ENCODE assay signal across 11 mouse cellular contexts in genomic region chr12:9304146-9304545, GRCm38 (mm10).
DNase-seq lines count a peak whose midpoint lies in the region; ATAC-seq and TF ChIP-seq lines count a peak whose summit lies in the region.
"Had no signal": no experiment of that assay in that cellular context is flagged by ENCODE, and none has a peak within 500 bp of the region (broad histone marks: within the 10 kb centered on the region; RNA-seq: fewer than 3 reads in every experiment).

No protein-coding gene starts in this region.

- 76% methylated on average over 2 of the region's 2 CpGs for WGBS in midbrain, postnatal 0 days

- no peaks in the 10 kb centered on the region for H3K9me3 ChIP-seq in midbrain, postnatal 0 days (ENCODE audit: low read length)
- H3K9me3 ChIP-seq: liver, embryonic 15.5 days had no signal

- H3ac ChIP-seq in myocyte (ENCODE audit: control insufficient read depth, insufficient read length), result no peak overlapping the region

- no peaks in the 10 kb centered on the region for H3K36me3 ChIP-seq in myocyte (ENCODE audit: control insufficient read depth, insufficient read depth)
- H3K36me3 ChIP-seq in midbrain, postnatal 0 days (ENCODE audit: insufficient read depth, low read length), result no peaks in the 10 kb centered on the region
- H3K36me3 ChIP-seq: liver, embryonic 15.5 days had no signal

- intact Hi-C loops in left cerebral cortex, adult 2 months (cut with DNase I), result no loop called here
- intact Hi-C loops in left cerebral cortex, postnatal 10 days (cut with DNase I), result no loop called here

- no peak for TF ChIP-seq CTCF in left cerebral cortex, adult 2 months (IDR thresholded peaks at IDR 0.05)
- TF ChIP-seq CTCF in midbrain, postnatal 0 days (IDR thresholded peaks at IDR 0.05), result no peak

- no peaks in the 10 kb centered on the region for H3K4me1 ChIP-seq in midbrain, postnatal 0 days (ENCODE audit: insufficient read depth, low read length)
- H3K4me1 ChIP-seq: liver, embryonic 15.5 days had no signal

- H3K4me2 ChIP-seq in myocyte (ENCODE audit: low read depth), result peak overlapping the region; percentile 18
- no peak overlapping the region for H3K4me2 ChIP-seq in midbrain, postnatal 0 days (ENCODE audit: low read depth, low read length, poor library complexity, severe bottlenecking)
- H3K4me2 ChIP-seq: liver, embryonic 15.5 days had no signal

- no peak overlapping the region for H3K27ac ChIP-seq in left cerebral cortex, adult 2 months
- H3K27ac ChIP-seq in midbrain, postnatal 0 days (ENCODE audit: low read depth, low read length), result no peak overlapping the region
- H3K27ac ChIP-seq: liver, embryonic 15.5 days had no signal

- no peaks in the 10 kb centered on the region for H3K27me3 ChIP-seq in myocyte (ENCODE audit: control insufficient read depth, insufficient read depth, insufficient read length)
- no peaks in the 10 kb centered on the region for H3K27me3 ChIP-seq in midbrain, postnatal 0 days (ENCODE audit: insufficient read depth, low read length)
- H3K27me3 ChIP-seq: liver, embryonic 15.5 days had no signal

- H3K4me3 ChIP-seq in left cerebral cortex, adult 2 months, result no peak overlapping the region
- no peak overlapping the region for H3K4me3 ChIP-seq in myocyte
- no peak overlapping the region for H3K4me3 ChIP-seq in midbrain, postnatal 0 days (ENCODE audit: low read depth, low read length)
- H3K4me3 ChIP-seq: liver, embryonic 15.5 days had no signal

- peak; percentile 10 to 15 for DNase-seq in left cerebral cortex, adult 2 months (ENCODE audit: extremely low spot score in 1 of 2, low spot score in 2 of 2)
- no peak for DNase-seq in left cerebral cortex, postnatal 10 days (ENCODE audit: extremely low spot score in 1 of 2, low spot score in 2 of 2)
- peak; percentile 84 for DNase-seq in adrenal gland, adult 8-10 months
- peak; percentile 72 for DNase-seq in gonadal fat pad, adult 2 months (ENCODE audit: low read depth)
- DNase-seq in thymus, postnatal 36 days, result no peak
- no peak for DNase-seq in midbrain, postnatal 0 days (ENCODE audit: low spot score)
- DNase-seq in T-cell, adult 2 months (ENCODE audit: low spot score), result no peak
- DNase-seq: cerebellum, adult 11 months; forebrain, postnatal 0 days had no signal

- H3K79me2 ChIP-seq in myocyte (ENCODE audit: control insufficient read depth, insufficient read depth), result no peaks in the 10 kb centered on the region

- ATAC-seq in midbrain, postnatal 0 days (ENCODE audit: low FRiP score), result no peak
- ATAC-seq: forebrain, postnatal 0 days had no signal

- H3K9ac ChIP-seq in midbrain, postnatal 0 days (replicated peaks; ENCODE audit: low read length, poor library complexity, severe bottlenecking), result no peak overlapping the region
- H3K9ac ChIP-seq: forebrain, postnatal 0 days; liver, embryonic 15.5 days had no signal

- TF ChIP-seq POLR2A in myocyte (IDR thresholded peaks at IDR 0.05; ENCODE audit: insufficient read length, low read depth), result no peak

TF ChIP-seq in myocyte, 11 proteins besides CTCF, POLR2A, EP300 and RAD21:
- TF ChIP-seq USF1 (IDR thresholded peaks at IDR 0.05; ENCODE audit: low read depth), result no peak
- no peak for TF ChIP-seq CEBPB (IDR thresholded peaks at IDR 0.05; ENCODE audit: insufficient read depth, poor library complexity, severe bottlenecking)
- TF ChIP-seq SRF (IDR thresholded peaks at IDR 0.05; ENCODE audit: control insufficient read depth, insufficient read length, low read depth), result no peak
- no peak for TF ChIP-seq MYOG (IDR thresholded peaks at IDR 0.05; ENCODE audit: control insufficient read depth in 1 of 3, insufficient read depth in 1 of 3, insufficient read length in 2 of 3, low read depth in 2 of 3)
- TF ChIP-seq MYOD1 (IDR thresholded peaks at IDR 0.05; ENCODE audit: control insufficient read depth in 1 of 3, insufficient read length in 2 of 3, low read depth in 2 of 3), result no peak
- no peak for TF ChIP-seq TCF3 (IDR thresholded peaks at IDR 0.05; ENCODE audit: insufficient read length, low read depth)
- no peak for TF ChIP-seq TCF12 (IDR thresholded peaks at IDR 0.05; ENCODE audit: insufficient read depth, poor library complexity, severe bottlenecking)
- TF ChIP-seq REST (IDR thresholded peaks at IDR 0.05; ENCODE audit: insufficient read depth, insufficient read length), result no peak
- no peak for TF ChIP-seq MAX (IDR thresholded peaks at IDR 0.05; ENCODE audit: low read depth)
- no peak for TF ChIP-seq POLR2AphosphoS2 (IDR thresholded peaks at IDR 0.05; ENCODE audit: insufficient read length, low read depth)
- no peak for TF ChIP-seq E2F4 (IDR thresholded peaks at IDR 0.05; ENCODE audit: insufficient read depth)

Comparison
In these comparisons a context has a peak if more than half of its experiments do, and no peak if none do; other contexts are left out.
1. DNase-seq: peak in left cerebral cortex, adult 2 months (2 of 2), adrenal gland, adult 8-10 months (single experiment) and gonadal fat pad, adult 2 months (single experiment); none in left cerebral cortex, postnatal 10 days (0 of 2), thymus, postnatal 36 days (0 of 2), midbrain, postnatal 0 days (single experiment) and T-cell, adult 2 months (single experiment).